Mouse (Mus musculus) liver, embryonic 11.5 days (tissue): ENCODE measurements around the gene Tenm2. TPM values are rescaled to one million over a fixed set of nuclear protein-coding genes. Genes with fewer than 3 reads are reported as not detected.

ENCODE experiments used
- ATAC-seq: fragments of 200-750 bp; cut with Nextera tagmentation; replicated peaks from 2 replicates; pipeline ENCODE4 v1.8.0; 2017; ENCODE audit warnings: moderate number of reproducible peaks, mild to moderate bottlenecking, moderate TSS enrichment, moderate library complexity; ENCODE audit not compliant: low FRiP score
- DNase-seq: peaks from one replicate; pipeline ENCODE4 v3.0.0-alpha.2; 2017; ENCODE audit warnings: low spot score
- H3K27ac ChIP-seq: fragments of 300-500 bp; sonication (generic); 2 replicates; pipeline ENCODE4 v1.5.1; 2014; ENCODE audit warnings: mild to moderate bottlenecking, low read depth, low read length, control low read depth
- H3K27me3 ChIP-seq: fragments of 300-500 bp; sonication (generic); replicated peaks from 2 replicates; pipeline ENCODE4 v1.6.1; 2014; ENCODE audit warnings: low read length, mixed read lengths; ENCODE audit not compliant: control insufficient read depth, insufficient read depth
- H3K36me3 ChIP-seq: fragments of 300-500 bp; sonication (generic); 2 replicates; pipeline ENCODE4 v1.6.1; 2014; ENCODE audit warnings: mild to moderate bottlenecking, low read length, moderate library complexity, mixed read lengths; ENCODE audit not compliant: control insufficient read depth, insufficient read depth
- H3K4me1 ChIP-seq: fragments of 300-500 bp; sonication (generic); replicated peaks from 2 replicates; pipeline ENCODE4 v1.6.1; 2014; ENCODE audit warnings: low read length, mixed read lengths; ENCODE audit not compliant: control insufficient read depth, insufficient read depth
- H3K4me2 ChIP-seq: fragments of 300-500 bp; sonication (generic); 2 replicates; pipeline ENCODE4 v1.6.1; 2014; ENCODE audit warnings: mild to moderate bottlenecking, control low read depth, moderate library complexity
- H3K4me3 ChIP-seq: fragments of 300-500 bp; sonication (generic); 2 replicates; pipeline ENCODE4 v1.5.1; 2014; ENCODE audit warnings: low read depth, low read length, control low read depth
- H3K9ac ChIP-seq: fragments of 300-500 bp; sonication (generic); 2 replicates; pipeline ENCODE4 v1.6.1; 2014; ENCODE audit warnings: low read depth, low read length, control low read depth
- H3K9me3 ChIP-seq: fragments of 300-500 bp; sonication (generic); 2 replicates; pipeline ENCODE4 v1.6.1; 2016; ENCODE audit warnings: low read length, inconsistent platforms, mixed read lengths; ENCODE audit not compliant: control insufficient read depth
- WGBS: fragments of 180-500 bp; shearing (Covaris S2); extraction: QIAGEN DNeasy Blood & Tissue Kit; methylation state at CpG from one replicate; pipeline ENCODE4 v1.1.7; 2014; 5-methylcytosine and 5-hydroxymethylcytosine counted together
- polyA plus RNA-seq: library from polyadenylated mRNA; unstranded; fragments of >200 nt; fragmentation: Nextera tagmentation; extraction: Ambion mirVana; gene quantifications from 2 replicates; pipeline ENCODE4 v1.2.1, GENCODE M21; 2014

Tenm2 gene
- polyA plus RNA-seq, 1 experiment from 2014 or later: 0.78 TPM

DNA sequence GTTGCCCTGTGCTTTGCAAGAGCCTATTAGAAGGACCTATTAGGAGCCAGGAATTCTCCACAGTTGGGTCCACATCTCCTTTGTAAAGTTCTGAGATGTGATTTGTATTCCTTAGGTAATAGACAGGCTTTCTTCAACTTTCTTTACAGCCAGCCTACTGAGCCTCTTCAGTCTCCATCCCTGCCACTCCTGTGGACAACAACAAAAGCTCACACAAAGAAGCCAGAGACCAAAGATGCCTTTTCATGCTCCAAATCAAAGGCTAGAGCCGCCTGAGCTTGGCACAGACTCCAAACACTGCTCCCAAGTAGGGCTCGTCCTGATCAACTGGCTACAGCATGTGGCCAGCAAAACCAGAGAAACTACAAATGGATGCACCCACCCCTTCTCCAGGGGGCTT, 333.5 kb downstream of the Tenm2 start:
- Histone ChIP-seq H3K27me3 (no peaks in the 10 kb centered on the region), H3K9me3 (no peaks in the 10 kb centered on the region), H3K36me3 (no peaks in the 10 kb centered on the region), H3K9ac (no peak overlapping the region), H3K4me1 (no peaks in the 10 kb centered on the region), H3K27ac (no peak overlapping the region), H3K4me3 (no peak overlapping the region), H3K4me2 (no peak overlapping the region)
- WGBS: 50% methylated on average over 2 of the region's 2 CpGs
- DNase-seq (no peak), ATAC-seq (no peak)

DNA sequence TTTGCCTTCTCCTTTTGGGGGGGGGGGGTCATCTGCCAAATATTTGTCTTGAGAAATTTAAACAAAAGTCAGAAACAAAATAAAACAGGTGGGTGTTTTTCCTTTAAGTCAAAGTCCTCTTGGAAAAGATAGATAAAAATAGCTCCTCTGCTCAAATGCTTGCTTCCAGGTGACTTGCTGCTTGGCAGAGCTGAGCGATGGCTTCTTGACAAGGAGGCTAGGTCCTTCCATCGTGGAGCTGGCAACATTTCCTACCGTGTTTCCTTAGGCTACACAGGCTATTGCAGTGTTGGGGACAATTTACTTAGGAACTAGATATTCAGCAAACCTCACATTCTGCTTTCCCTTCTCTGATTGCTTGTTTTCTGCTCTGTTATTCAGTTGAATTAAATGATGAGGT, 342.7 kb downstream of the Tenm2 start:
- Histone ChIP-seq H3K4me1 (no peaks in the 10 kb centered on the region), H3K4me2 (no peak overlapping the region), H3K4me3 (no peak overlapping the region), H3K27ac (no peak overlapping the region), H3K36me3 (no peaks in the 10 kb centered on the region), H3K9me3 (no peaks in the 10 kb centered on the region), H3K9ac (no peak overlapping the region), H3K27me3 (no peaks in the 10 kb centered on the region)
- ATAC-seq: no peak
- WGBS: 71% methylated on average over 3 of the region's 3 CpGs
- DNase-seq: no peak

- no peak for ATAC-seq
- Histone ChIP-seq H3K27me3 (no peaks in the 10 kb centered on the region), H3K27ac (no peak overlapping the region), H3K4me3 (no peak overlapping the region), H3K9me3 (no peaks in the 10 kb centered on the region), H3K36me3 (no peaks in the 10 kb centered on the region), H3K4me1 (no peaks in the 10 kb centered on the region), H3K4me2 (no peak overlapping the region), H3K9ac (no peak overlapping the region)
- DNase-seq: no peak
- WGBS: 62% methylated on average over 3 of the region's 3 CpGs
Measured at GRCm38 (mm10) chr11:36891106-36891505, 344.7 kb downstream of the Tenm2 start.

- ATAC-seq: no peak
- 64% methylated on average over 7 of the region's 7 CpGs for WGBS
- no peaks in the 10 kb centered on the region for H3K9me3 ChIP-seq
- no peaks in the 10 kb centered on the region for H3K36me3 ChIP-seq
- H3K4me1 ChIP-seq: no peaks in the 10 kb centered on the region
- H3K4me3 ChIP-seq: no peak overlapping the region
- no peak overlapping the region for H3K4me2 ChIP-seq
- DNase-seq: no peak
- H3K9ac ChIP-seq: no peak overlapping the region
- H3K27ac ChIP-seq: no peak overlapping the region
- H3K27me3 ChIP-seq: no peaks in the 10 kb centered on the region
Measured at GRCm38 (mm10) chr11:36887490-36887889, 348.3 kb downstream of the Tenm2 start.

GRCm38 (mm10) chr11:36886147-36886546, 349.6 kb downstream of the Tenm2 start:
- no peaks in the 10 kb centered on the region for H3K36me3 ChIP-seq
- no peak for ATAC-seq
- WGBS: 88% methylated on average over 3 of the region's 3 CpGs
- no peaks in the 10 kb centered on the region for H3K9me3 ChIP-seq
- no peak overlapping the region for H3K4me3 ChIP-seq
- no peak for DNase-seq
- H3K9ac ChIP-seq: no peak overlapping the region
- H3K27me3 ChIP-seq: no peaks in the 10 kb centered on the region
- H3K4me1 ChIP-seq: no peaks in the 10 kb centered on the region
- H3K4me2 ChIP-seq: no peak overlapping the region
- no peak overlapping the region for H3K27ac ChIP-seq

GRCm38 (mm10) chr11:36872961-36873360, 362.8 kb downstream of the Tenm2 start:
- no peak for DNase-seq
- whole genome bisulfite sequencing: 59% methylated on average over 4 of the region's 4 CpGs
- no peaks in the 10 kb centered on the region for H3K36me3 ChIP-seq
- no peak overlapping the region for H3K27ac ChIP-seq
- H3K27me3 ChIP-seq: no peaks in the 10 kb centered on the region
- H3K9me3 ChIP-seq: no peaks in the 10 kb centered on the region
- H3K4me2 ChIP-seq: no peak overlapping the region
- H3K9ac ChIP-seq: no peak overlapping the region
- H3K4me1 ChIP-seq: no peaks in the 10 kb centered on the region
- ATAC-seq: no peak
- no peak overlapping the region for H3K4me3 ChIP-seq

- Histone ChIP-seq H3K9me3 (no peaks in the 10 kb centered on the region), H3K27ac (no peak overlapping the region), H3K36me3 (no peaks in the 10 kb centered on the region), H3K4me1 (no peaks in the 10 kb centered on the region), H3K4me3 (no peak overlapping the region), H3K4me2 (no peak overlapping the region), H3K9ac (no peak overlapping the region), H3K27me3 (no peaks in the 10 kb centered on the region)
- WGBS: 76% methylated on average over 5 of the region's 5 CpGs
- ATAC-seq (no peak), DNase-seq (no peak)
Measured at GRCm38 (mm10) chr11:36870548-36870947, 365.2 kb downstream of the Tenm2 start.

DNA sequence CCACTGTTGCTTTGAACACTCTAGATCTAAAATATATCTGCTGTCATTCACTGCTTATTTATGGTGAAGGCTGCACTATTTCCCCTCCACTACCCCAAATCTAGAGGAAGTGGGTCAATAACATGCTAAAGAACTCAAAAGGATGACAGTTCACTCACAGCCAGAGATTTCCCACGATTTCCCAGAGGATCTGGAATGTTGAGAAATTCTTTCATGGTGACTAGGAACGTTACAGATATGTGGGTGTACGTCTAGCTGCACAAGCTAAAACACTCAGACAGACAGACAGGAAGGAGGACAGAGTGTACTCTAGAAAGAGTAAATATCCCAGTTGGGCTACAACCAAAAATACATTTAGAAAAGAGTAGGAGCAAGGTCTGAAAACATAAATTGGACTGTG, 384.1 kb downstream of the Tenm2 start:
- no peak overlapping the region for H3K4me3 ChIP-seq
- H3K27me3 ChIP-seq: no peaks in the 10 kb centered on the region
- H3K4me1 ChIP-seq: no peaks in the 10 kb centered on the region
- H3K36me3 ChIP-seq: no peaks in the 10 kb centered on the region
- no peak overlapping the region for H3K9ac ChIP-seq
- DNase-seq (no peak), ATAC-seq (no peak)
- no peak overlapping the region for H3K4me2 ChIP-seq
- WGBS: 52% methylated on average over 3 of the region's 3 CpGs
- H3K27ac ChIP-seq: no peak overlapping the region
- H3K9me3 ChIP-seq: no peaks in the 10 kb centered on the region

DNA sequence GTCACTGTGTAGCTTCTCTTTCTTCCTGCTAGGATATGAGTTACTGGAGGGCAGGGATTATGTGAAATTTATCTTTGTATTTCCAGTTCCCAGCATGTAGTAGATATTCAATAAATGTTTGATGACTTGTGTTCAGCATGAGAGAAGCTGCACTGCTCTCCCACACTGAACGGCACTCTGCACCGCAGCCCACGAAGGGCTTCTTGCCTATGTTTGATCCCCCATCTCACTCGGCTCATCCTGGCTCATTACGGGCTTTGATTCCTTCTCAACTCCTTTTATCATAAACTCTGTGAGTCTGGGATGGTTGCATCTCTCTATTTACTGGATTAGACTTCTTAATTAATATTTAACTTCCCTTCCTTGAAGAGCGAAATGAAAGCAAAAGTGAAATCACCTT, 388.3 kb downstream of the Tenm2 start:
- Histone ChIP-seq H3K4me3 (no peak overlapping the region), H3K4me2 (no peak overlapping the region), H3K27ac (no peak overlapping the region), H3K36me3 (no peaks in the 10 kb centered on the region), H3K9ac (no peak overlapping the region), H3K4me1 (no peaks in the 10 kb centered on the region), H3K9me3 (no peaks in the 10 kb centered on the region), H3K27me3 (no peaks in the 10 kb centered on the region)
- no peak for ATAC-seq
- DNase-seq: no peak
- WGBS: 80% methylated on average over 6 of the region's 6 CpGs
